Mouse (Mus musculus): ENCODE measurements around the gene Fam117a. TPM values are rescaled to one million over a fixed set of nuclear protein-coding genes. Genes with fewer than 3 reads are reported as not detected.
A peak's percentile ranks its signal among the peaks of the same experiment; 100 is the strongest.

The Fam117a gene
- total RNA-seq, 2 experiments from 2014 or later = 62.5 to 72.2 TPM

DNA sequence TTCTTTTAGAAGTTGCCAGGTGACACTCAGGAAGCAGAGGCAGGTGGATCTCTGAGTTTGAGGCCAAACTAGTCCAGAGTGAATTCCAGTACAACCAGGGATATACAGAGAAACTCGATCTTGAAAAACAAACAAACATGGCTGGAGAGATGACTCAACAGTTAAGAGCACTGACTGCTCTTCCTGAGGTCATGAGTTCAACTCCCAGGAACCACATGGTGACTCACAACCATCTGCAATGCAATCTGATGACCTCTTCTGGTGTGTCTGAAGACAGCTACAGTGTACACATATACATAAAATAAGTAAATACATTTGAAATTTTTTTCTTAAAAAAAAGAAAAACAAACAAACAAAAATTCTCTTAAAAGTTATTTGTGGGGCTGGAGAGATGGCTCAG lies 6.2 kb upstream of the Fam117a start:
- no peak for ATAC-seq (ENCODE audit: poor library complexity, severe bottlenecking)

DNA sequence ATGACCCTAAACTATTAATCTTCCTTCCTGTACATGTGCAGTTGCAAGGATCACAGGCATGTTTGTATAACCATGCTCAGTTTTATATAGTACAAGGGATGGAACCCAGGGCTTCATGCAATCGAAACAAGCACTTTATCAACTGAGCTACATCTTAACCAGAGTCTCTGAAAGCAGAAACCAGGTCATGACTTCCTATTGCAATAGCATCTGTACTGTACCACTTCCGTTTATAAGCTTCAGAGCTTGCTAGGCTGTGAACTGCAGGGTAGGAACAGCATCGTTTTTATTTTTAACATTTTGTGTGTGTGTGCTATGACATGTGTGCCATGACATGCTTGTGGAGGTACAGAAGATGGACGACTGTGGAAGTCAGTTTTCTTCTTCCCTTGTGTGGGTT lies 3.6 kb upstream of the Fam117a start:
- peak; percentile 43 for ATAC-seq (ENCODE audit: poor library complexity, severe bottlenecking)

DNA sequence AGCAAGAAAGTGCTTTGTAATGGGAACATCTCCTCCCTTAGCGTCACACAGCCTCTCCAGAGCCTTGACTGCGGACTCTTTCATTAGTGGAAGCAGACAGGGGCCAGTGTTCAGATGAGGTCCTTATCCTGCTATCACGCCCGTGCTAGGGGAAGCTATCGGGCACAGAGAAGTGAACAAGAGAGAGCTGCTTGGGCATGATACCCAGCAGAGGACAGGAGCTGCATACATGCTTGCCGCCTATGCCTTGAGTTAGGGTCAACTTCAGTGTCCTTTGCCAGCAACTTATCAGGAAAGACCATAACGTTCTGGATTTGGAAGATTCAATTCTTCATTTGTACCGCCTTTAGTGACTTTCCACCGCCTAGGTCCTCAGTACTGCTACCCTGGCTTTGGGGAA lies 3.0 kb upstream of the Fam117a start:
- ATAC-seq (ENCODE audit: poor library complexity, severe bottlenecking) = no peak

DNA sequence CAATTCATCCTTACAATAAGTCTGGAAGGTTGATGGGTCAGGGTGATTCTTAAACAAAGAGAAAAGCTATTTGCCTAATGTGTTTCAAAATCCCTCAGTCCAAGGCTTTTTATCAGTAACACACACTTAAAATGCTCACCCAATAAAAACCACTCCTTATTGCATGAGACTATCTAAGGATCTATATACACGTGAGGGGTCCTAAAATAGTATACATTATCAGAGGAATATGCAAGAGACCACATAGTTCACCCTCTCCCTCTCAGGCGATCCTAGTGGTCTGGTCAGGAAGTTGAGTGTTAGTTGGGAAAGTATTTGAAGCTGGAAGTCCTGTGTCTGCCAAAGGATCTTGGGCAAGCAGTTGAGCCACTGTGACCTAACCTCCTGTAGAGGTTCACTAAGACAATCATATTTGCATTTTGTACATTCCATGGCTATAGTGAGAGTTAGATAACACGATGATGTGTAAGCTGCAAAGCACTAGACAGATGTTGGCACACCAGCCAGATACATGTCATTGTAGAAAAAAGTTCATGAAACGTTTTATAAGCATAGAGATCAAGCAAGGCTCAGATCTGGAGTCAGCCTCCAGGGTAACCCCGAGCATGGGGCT lies 2.3 kb upstream of the Fam117a start:
- ATAC-seq (ENCODE audit: poor library complexity, severe bottlenecking) = no peak

DNA sequence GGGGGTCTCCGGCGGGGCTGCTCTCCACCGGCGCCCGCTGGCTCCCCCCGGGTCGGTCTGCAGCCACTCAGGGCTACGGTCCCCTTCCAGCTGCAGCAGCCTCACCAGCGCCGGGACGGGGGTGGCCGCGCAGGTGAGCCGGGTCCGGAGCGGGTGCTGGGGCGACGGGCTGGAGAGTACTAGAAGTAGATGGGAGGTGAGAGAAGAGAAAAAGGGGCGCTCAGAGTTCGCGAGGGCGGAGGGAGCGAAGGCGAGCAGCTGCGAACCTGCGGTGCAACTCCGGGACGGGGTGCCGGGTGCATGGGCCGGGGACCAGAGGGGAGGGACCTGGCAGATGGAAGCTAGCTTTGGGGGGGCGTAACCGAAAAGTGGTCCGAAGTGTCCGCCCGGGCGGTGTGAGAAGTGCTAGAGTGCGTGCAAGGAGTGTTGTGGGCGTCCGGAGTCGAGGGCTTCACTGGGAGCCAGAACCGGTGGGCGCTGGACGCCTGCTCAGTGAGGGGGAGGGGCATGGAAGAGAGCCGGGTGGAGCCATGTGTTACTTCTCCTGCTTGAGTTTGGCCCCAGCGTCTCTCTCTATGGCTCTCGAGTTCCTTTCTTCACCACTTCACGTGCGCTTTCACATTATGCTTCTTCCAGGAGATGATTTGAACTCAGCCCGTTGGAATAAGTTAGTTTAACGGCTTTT lies 453 bp downstream of the Fam117a start:
- ATAC-seq (ENCODE audit: poor library complexity, severe bottlenecking) = peak; percentile 46

DNA sequence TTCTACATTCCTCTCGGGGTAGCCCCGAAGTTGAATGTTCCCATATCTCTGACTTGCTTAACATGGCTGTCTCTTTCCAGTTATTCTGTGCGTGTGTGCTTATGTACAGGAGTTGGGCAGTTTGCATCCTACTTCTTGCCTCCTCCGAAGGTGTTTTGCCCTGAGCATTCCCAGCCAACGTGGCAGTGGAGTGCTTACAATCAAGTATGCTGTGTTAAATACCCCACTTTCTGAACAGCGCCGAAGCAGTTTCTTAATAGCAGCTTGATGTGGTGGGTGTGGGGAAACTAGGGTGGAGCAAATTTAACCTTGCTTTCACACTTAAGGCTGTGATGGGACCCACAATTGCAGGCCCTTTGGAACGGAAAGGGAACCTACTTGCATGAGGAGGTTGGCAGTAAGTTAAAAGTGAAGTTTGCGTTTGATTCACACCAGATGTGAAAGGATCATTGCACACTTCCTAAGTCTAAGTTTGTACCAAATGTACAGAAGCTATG lies 1.1 kb downstream of the Fam117a start:
- 0 out of 2 replicates have a peak, but pooled peaks have one; percentile 6 for ATAC-seq (ENCODE audit: poor library complexity, severe bottlenecking)

DNA sequence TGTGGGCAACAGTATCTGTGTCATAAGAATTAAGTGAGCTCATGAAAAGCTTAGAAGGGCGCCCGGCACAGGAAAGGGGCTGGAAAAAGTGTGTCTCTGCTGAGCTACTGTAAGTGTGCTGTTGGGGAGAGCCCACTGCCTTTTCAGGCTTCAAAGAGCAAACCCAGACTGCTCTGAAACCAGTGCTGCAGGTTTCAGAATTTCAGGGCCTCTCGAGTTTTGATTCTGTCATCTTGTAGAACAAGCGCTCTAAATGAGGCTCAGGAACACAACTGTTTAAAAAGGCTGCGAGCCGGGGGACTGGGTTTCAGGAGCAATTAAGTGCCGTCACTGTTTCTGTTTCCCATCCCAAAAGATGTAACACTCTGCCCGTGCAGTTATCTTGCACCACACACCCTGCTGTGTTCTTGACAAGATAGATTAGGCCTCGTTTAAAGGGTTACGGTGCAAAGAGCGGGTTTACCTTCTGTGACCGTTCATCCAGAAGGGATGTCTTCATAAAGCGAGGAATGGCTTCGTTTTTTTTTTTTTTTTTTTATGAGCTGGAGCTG lies 2.7 kb downstream of the Fam117a start:
- no peak for ATAC-seq (ENCODE audit: poor library complexity, severe bottlenecking)

DNA sequence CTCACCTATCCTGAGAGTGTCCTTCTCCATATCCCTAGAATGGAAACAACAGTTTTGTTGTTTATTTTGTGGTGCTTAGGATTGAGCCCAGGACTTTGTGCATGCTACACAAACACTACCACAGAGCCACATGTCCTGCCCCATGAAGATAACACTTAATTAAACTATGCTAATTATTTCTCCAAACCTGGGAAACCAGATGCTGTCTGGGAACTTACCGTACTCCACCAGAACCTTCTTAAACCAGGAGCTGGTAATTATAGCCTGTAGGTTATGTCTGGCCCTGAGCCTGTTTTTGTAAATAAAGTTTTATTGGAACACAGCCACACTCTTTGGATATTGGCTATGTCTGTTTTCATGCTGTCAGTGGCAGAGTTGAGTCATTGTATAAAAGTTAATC lies 3.4 kb downstream of the Fam117a start:
- ATAC-seq (ENCODE audit: poor library complexity, severe bottlenecking) = no peak

DNA sequence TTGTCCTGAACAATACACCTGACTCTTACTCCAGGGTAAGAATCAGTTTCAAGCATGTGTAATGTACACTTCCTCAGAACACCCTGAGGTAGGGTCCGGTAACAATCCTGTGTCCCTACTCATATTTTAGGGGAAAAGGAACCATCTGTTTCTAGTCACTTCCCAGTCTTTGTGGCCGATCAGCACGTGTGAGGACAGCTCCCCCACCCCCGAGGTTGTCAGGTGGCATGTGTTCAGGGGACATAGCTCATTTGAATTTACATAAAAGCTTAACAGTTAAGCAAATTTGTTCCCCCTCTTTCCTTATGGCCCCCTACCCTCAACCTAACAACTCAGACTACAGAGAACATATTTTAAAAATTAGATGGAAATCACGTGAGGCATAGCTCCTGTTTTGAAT lies 3.8 kb downstream of the Fam117a start:
- ATAC-seq (ENCODE audit: poor library complexity, severe bottlenecking) = no peak

DNA sequence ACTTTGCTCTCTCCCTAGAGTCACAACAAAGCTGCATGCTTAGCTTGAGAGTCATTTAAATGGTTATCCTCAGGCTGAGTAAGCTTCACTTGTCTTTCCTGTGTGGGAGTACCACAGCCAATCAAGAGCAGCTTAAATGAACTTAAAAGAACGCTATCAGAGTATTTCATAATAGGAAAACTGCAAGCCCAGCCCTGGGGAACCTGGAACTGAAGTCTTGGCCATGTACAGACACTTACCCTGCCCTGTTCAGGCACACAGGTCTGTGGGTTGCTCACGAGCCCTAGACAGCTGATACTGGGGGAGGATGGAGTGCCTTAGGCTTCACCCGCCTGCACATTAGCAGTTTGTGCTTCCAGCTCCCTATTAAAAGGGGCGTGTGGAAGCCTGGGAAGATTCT lies 6.4 kb downstream of the Fam117a start:
- ATAC-seq (ENCODE audit: poor library complexity, severe bottlenecking) = no peak

DNA sequence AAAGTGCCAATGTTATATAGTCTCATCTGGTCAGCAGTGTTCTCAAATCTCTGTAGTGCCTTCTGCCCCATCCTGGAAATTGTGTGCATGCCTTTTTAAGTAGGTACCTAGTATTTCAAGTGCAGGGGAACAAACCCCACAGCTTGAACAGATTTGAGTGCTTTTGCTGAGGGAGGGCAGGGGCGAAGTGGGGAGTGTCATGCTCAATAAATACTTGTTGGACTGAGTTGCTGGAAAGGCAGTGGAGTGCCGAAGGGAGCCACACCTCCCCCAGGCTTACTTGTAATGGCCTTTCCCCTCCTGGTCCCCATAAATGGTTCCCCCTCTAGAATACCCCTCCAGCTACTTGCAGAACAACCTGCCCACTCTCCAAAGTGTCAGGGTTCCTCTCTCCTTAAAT lies 7.4 kb downstream of the Fam117a start:
- no peak for ATAC-seq (ENCODE audit: poor library complexity, severe bottlenecking)

DNA sequence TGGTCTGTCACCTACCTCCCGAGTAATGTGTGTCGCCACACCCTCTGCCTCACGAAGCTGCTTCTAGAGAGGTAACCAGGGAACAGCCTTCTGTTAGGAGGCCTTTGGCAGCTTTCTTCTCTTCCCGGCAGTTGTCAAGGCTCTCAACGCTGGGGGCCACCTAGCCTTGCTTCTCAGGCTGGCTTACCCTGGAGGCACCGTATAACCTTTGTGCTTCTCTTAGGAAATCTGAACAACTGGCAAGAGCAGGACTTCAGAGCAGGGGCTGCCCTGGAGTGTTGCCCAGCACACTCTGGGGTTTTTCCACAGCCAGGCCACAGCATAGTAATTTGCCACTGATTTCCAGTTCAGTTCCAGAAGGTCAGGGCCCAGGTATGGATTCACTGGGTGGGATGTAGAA lies 13.5 kb downstream of the Fam117a start:
- no peak for ATAC-seq (ENCODE audit: poor library complexity, severe bottlenecking)

DNA sequence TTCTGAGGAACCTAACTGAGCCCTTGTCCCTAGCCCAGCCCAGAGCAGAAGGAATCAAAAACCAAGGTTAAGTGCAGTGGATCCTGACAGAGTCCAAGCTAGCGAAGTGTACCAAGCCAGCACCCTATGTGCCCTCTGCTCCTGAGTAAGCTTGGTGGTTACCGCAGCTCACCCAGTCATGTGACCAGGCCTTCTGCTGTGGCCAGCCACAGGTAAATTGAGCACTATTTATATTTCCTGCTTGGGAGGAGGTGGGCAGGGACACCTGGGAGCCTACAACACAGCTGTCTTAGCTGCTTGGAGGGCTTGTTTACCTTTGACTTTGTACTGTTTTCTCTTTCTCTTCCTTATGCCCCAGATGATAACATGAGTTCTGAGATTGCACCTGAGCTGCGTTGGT lies 14.1 kb downstream of the Fam117a start:
- ATAC-seq (ENCODE audit: poor library complexity, severe bottlenecking) = no peak

DNA sequence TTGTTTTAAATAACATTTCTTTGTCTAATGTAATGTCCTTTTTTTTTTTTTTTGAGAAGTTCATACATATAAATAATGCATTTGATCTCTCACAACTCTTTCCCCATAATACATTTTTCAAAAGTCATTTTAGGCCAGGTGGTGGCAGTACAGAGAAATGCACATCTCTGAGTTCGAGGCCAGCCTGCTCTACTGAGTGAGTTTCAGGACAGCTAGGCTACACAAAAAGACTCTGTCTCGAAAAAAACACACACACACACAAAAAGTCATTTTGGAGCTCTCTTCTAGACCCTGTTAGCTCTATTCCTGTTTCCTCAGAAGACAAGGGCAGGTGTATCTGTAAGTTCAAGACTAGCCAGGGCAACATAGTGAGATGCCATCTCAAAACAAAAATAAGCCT lies 15.9 kb downstream of the Fam117a start:
- no peak for ATAC-seq (ENCODE audit: poor library complexity, severe bottlenecking)

DNA sequence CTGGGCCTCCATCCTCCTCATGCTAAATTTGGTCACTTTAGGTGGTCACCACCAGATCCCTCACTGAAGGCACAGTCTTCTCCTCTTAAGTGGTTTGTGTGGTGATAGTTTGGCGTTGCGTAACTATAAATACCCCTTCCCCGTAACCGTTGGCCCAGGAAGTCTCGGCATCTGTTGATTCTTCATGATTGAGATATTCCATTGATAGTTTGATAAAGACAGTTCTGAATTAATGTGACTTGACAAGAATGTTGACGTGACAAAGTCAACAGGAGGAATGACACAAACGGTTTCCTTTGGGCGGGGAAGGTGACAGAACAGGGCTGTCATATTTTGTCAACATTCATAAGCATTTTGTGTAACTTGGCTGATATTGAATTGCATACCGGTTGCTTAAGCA lies 16.4 kb downstream of the Fam117a start:
- no peak for ATAC-seq (ENCODE audit: poor library complexity, severe bottlenecking)

DNA sequence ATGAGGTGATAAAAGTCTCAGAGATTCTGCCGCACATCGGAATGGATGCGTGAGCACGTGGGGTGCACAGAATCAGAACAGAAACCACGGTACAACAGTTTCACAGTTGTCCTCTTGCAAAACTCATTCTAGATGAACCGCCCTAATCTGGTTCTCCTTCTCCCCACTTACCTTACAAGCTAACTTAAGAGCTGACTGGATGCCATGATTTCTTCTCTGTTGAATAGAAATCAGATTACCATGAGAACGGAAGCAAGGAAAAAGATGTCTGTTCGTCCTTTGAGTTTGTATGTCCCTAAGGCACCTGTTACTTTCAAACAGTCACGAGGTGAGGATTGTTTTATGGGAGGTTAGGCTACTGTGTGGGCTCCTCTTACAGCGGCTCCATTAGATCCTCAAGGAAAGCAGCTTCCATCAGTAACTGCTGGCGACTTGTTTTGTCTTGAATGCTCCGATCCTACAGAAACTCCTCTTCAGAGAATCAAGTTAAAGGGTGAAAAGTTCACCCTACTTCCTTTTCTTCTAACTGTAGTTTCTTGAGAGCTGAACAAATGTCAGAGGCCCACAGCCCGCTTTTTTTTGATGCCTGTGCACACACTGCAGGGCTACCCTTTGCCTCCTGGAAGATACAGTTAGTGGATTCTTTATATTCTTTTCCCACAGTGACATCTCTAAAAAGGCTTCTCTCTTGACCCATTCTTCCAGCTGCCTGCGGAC lies 17.6 kb downstream of the Fam117a start:
- ATAC-seq (ENCODE audit: poor library complexity, severe bottlenecking) = peak; percentile 45

DNA sequence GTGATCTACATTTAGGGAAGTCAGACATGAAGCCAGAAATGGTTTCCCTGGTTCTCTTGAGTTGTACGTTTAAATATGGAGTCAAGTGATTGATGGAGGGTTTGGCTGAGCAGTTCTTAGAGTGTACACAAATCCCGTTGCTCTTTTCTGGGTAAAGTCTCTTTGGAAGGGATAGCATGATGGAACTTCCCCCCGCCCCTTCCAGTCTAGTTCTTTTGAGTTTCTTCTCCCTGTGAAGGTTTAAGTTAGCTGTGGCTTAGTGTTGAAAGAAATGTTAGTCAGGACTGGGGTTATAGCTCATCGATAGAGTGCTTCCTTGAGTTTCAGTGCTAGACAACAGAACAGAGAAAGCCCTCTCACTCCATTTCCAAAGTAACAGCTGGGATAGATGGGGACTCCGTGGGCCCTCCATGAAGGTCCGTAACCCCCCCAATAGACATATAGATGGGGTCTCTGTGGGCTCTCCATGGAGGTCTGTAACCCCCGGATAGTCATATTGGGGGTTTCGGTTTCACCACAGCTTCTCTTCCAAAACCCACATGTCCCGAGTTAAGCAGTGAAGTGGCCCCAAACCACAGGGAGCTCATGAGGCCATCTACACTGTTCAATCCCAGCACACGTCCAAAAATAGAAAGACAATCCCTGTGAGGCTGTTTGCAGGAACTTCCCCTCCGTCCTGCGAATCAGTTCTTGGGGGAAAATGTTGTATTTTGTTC lies 18.3 kb downstream of the Fam117a start:
- ATAC-seq (ENCODE audit: poor library complexity, severe bottlenecking) = no peak

DNA sequence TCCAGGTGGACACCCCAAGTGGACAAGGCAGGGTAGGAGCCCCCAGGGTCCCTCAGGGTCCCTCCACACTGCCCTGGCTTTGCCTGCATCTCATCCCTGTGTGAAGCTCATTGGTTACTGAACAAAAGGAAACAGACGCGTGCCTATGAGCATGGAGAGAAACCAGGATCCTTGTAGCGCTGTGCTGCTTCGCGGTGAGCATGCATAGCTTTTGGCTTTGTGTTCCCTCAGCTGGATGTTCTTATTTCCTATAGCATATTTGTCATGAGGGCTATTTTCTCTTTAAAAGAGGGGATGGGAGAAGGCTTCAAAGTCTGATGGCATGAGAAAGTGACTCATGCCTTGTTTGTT lies 18.8 kb downstream of the Fam117a start:
- no peak for ATAC-seq (ENCODE audit: poor library complexity, severe bottlenecking)

DNA sequence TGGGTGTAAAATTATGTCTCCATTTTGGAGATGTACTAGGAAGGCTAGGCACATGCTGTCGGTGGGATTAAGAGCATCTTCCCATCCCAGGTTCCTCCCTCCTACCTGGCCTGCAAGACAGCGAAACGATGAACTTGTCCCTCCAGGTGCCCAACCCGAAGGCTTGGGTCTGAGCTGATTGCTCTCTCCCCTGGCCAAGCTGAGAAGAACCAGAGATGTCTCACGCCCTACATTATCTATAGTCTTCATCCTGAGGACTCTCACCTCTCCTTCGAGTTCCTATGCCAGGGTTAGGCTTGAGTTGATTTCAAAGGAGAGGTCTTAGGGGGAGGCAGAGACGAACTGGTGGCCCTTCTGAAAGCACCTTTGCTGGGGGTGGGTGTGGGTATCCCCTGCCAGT lies 19.2 kb downstream of the Fam117a start:
- ATAC-seq (ENCODE audit: poor library complexity, severe bottlenecking) = no peak

DNA sequence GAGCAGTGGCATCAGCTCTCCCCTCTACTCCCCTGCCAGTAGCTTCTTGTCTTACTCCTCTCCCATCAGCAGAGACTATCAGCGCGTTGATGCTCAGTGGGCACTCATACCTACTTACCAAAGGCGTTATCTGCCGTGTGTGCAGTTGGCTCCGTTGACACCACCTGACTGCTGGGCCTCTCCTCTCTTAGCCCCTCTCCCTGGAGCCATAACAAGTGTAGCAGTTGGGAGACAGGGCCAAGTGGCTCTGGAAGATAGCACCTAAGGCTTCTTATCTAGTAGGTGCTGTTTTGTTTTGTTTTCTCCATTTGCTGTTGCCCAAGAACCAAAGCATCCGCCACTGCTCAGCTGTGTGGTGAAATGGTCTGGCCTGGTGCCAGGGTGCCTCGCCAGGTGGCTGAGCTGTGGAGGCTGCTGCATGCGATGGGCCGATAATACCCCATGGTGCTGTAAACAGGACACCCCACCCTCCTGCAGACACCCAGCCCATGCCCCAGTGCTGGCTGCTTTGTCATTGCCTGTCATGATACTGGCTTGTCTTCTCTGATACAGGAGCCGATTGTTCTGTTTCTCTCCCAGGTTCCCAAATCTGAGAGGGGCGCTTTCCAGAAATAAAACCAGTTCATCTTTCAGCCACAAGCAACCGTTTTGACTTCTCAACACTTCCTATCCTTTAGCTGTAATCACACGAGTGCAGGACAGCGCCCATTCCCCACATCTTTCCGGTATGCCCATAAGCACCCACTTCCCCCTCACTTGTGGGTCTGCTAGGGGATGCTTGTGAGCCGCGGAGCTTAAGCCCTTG lies 19.9 kb downstream of the Fam117a start:
- peak; percentile 62 for ATAC-seq (ENCODE audit: poor library complexity, severe bottlenecking)

Measured in megakaryocyte, adult 5-6 weeks (primary cell).